In genomic region chr15:100576810-100577209, GRCm38 (mm10) we compare ENCODE assay signal across 26 mouse cellular contexts.
"Had no signal": no experiment of that assay in that cellular context is flagged by ENCODE, and none has a peak within 500 bp of the region (broad histone marks: within the 10 kb centered on the region; RNA-seq: fewer than 3 reads in every experiment).

No protein-coding gene starts in this region.

- ATAC-seq: hindbrain, embryonic 16.5 days; inflammation-experienced regulatory T-cells, adult 6 months; intestine, embryonic 15.5 days; intestine, postnatal 0 days; liver, postnatal 0 days had no signal

- H3K36me3 ChIP-seq: intestine, embryonic 15.5 days; limb, embryonic 10.5 days; limb, embryonic 12.5 days; liver, embryonic 13.5 days; liver, embryonic 15.5 days had no signal

- H3K4me3 ChIP-seq: gastrocnemius, adult 2 months; heart, embryonic 10.5 days; heart, embryonic 12.5 days; hindbrain, embryonic 10.5 days; hindbrain, embryonic 12.5 days; intestine, embryonic 15.5 days; kidney, embryonic 15.5 days; layer of hippocampus, adult 2 months; left cerebral cortex, adult 2 months; limb, embryonic 10.5 days; limb, embryonic 12.5 days; liver, embryonic 13.5 days; liver, embryonic 15.5 days had no signal

- H3K27me3 ChIP-seq: heart, embryonic 12.5 days; hindbrain, embryonic 12.5 days; intestine, embryonic 15.5 days; kidney, embryonic 15.5 days; limb, embryonic 12.5 days had no signal

- H3K9me3 ChIP-seq: heart, embryonic 10.5 days; heart, embryonic 12.5 days; hindbrain, embryonic 10.5 days; hindbrain, embryonic 12.5 days; intestine, embryonic 15.5 days; kidney, embryonic 15.5 days; limb, embryonic 10.5 days; limb, embryonic 12.5 days; liver, embryonic 13.5 days; liver, embryonic 15.5 days had no signal

- H3K27ac ChIP-seq: gastrocnemius, adult 2 months; heart, embryonic 10.5 days; hindbrain, embryonic 10.5 days; hindbrain, embryonic 12.5 days; hindbrain, embryonic 14.5 days; intestine, embryonic 15.5 days; kidney, embryonic 15.5 days; layer of hippocampus, adult 2 months; left cerebral cortex, adult 2 months; limb, embryonic 10.5 days; limb, embryonic 12.5 days; liver, embryonic 13.5 days; liver, embryonic 15.5 days had no signal

- H3K9ac ChIP-seq: heart, embryonic 12.5 days; hindbrain, embryonic 12.5 days; hindbrain, embryonic 14.5 days; intestine, embryonic 15.5 days; kidney, embryonic 15.5 days; limb, embryonic 12.5 days; liver, embryonic 13.5 days; liver, embryonic 15.5 days; liver, postnatal 0 days had no signal

- H3K4me2 ChIP-seq: heart, embryonic 12.5 days; hindbrain, embryonic 12.5 days; hindbrain, embryonic 14.5 days; intestine, embryonic 15.5 days; kidney, embryonic 15.5 days; limb, embryonic 12.5 days; liver, embryonic 11.5 days; liver, embryonic 13.5 days; liver, embryonic 15.5 days had no signal

- DNase-seq: gastrocnemius, adult 2 months; gastrocnemius, postnatal 10 days; gastrocnemius, postnatal 25 days; heart, adult 18-20 months; heart, postnatal 10 days; heart, postnatal 4 days; kidney, postnatal 14 days; liver; liver, embryonic 13.5 days; liver, postnatal 0 days had no signal

- H3K4me1 ChIP-seq: limb, embryonic 10.5 days; liver, embryonic 13.5 days; liver, embryonic 15.5 days had no signal
